Mouse (Mus musculus): ENCODE measurements at regions not wholly inside any gene's neighbourhood (a gene's known extent, or its start where the extent isn't known, plus 50 kb on each side); places are given as distances from the start of the nearest gene placed in this dataset.

GRCm38 (mm10) chr3:102355352-102355751, 114.4 kb upstream of the Ngf start:
- Histone ChIP-seq H3K4me2 (no peak overlapping the region), H3K9ac (no peak overlapping the region), H3K36me3 (no peaks in the 10 kb centered on the region), H3K27ac (no peak overlapping the region), H3K4me3 (no peak overlapping the region), H3K4me1 (no peaks in the 10 kb centered on the region), H3K9me3 (no peaks in the 10 kb centered on the region), H3K27me3 (no peaks in the 10 kb centered on the region)
- WGBS, result 80% methylated on average over 2 of the region's 2 CpGs
- no peak for ATAC-seq (ENCODE audit: borderline replicate concordance, extremely low read depth, low FRiP score, low TSS enrichment)

- H3K27me3 ChIP-seq, result no peaks in the 10 kb centered on the region
- H3K4me2 ChIP-seq, result no peak overlapping the region
- H3K36me3 ChIP-seq, result no peaks in the 10 kb centered on the region
- no peaks in the 10 kb centered on the region for H3K4me1 ChIP-seq
- H3K9me3 ChIP-seq, result no peaks in the 10 kb centered on the region
- WGBS, result 72% methylated on average over 2 of the region's 2 CpGs
- no peak overlapping the region for H3K4me3 ChIP-seq
- H3K9ac ChIP-seq, result no peak overlapping the region
- no peak overlapping the region for H3K27ac ChIP-seq
- ATAC-seq (ENCODE audit: borderline replicate concordance, extremely low read depth, low FRiP score, low TSS enrichment), result no peak
Observed at GRCm38 (mm10) chr3:102354771-102355170, 114.9 kb upstream of the Ngf start.

GRCm38 (mm10) chr3:102353277-102353900, 116.3 kb upstream of the Ngf start:
- no peak overlapping the region for H3K27ac ChIP-seq
- 82% methylated on average over 6 of the region's 6 CpGs for WGBS
- H3K9me3 ChIP-seq, result no peaks in the 10 kb centered on the region
- H3K4me1 ChIP-seq, result no peaks in the 10 kb centered on the region
- no peaks in the 10 kb centered on the region for H3K27me3 ChIP-seq
- H3K9ac ChIP-seq, result no peak overlapping the region
- no peaks in the 10 kb centered on the region for H3K36me3 ChIP-seq
- H3K4me2 ChIP-seq, result no peak overlapping the region
- ATAC-seq (ENCODE audit: borderline replicate concordance, extremely low read depth, low FRiP score, low TSS enrichment), result no peak
- no peak overlapping the region for H3K4me3 ChIP-seq

- ATAC-seq (ENCODE audit: borderline replicate concordance, extremely low read depth, low FRiP score, low TSS enrichment), result no peak
- no peak overlapping the region for H3K9ac ChIP-seq
- WGBS, result 77% methylated on average over 3 of the region's 3 CpGs
- H3K4me3 ChIP-seq, result no peak overlapping the region
- no peak overlapping the region for H3K27ac ChIP-seq
- no peaks in the 10 kb centered on the region for H3K9me3 ChIP-seq
- 0 out of 2 replicates have a peak, but pooled peaks cover 5% of the 10 kb centered on the region for H3K4me1 ChIP-seq
- H3K27me3 ChIP-seq, result no peaks in the 10 kb centered on the region
- H3K4me2 ChIP-seq, result no peak overlapping the region
- no peaks in the 10 kb centered on the region for H3K36me3 ChIP-seq
Observed at GRCm38 (mm10) chr3:102346077-102346476, 123.6 kb upstream of the Ngf start.

- H3K36me3 ChIP-seq, result no peaks in the 10 kb centered on the region
- 32% methylated on average over 5 of the region's 5 CpGs for WGBS
- ATAC-seq (ENCODE audit: borderline replicate concordance, extremely low read depth, low FRiP score, low TSS enrichment), result no peak
Observed at GRCm38 (mm10) chr3:102345291-102345690, 124.4 kb upstream of the Ngf start.

GRCm38 (mm10) chr3:102340731-102341130, 129.0 kb upstream of the Ngf start:
- Histone ChIP-seq H3K4me1 (0 out of 2 replicates have a peak, but pooled peaks cover 11% of the 10 kb centered on the region), H3K27ac (no peak overlapping the region), H3K36me3 (no peaks in the 10 kb centered on the region), H3K4me3 (no peak overlapping the region), H3K9ac (no peak overlapping the region), H3K4me2 (no peak overlapping the region), H3K9me3 (no peaks in the 10 kb centered on the region), H3K27me3 (no peaks in the 10 kb centered on the region)
- peak; percentile 40; the same call in 1 of the 2 replicates for ATAC-seq (ENCODE audit: borderline replicate concordance, extremely low read depth, low FRiP score, low TSS enrichment)
- WGBS, result 28% methylated on average over 5 of the region's 5 CpGs

More at GRCm38 (mm10) chr3:102345291-102345690, 124.4 kb upstream of the Ngf start:
- H3K9me3 ChIP-seq, result no peaks in the 10 kb centered on the region
- H3K27me3 ChIP-seq, result no peaks in the 10 kb centered on the region
- H3K4me2 ChIP-seq, result no peak overlapping the region
- no peak overlapping the region for H3K4me3 ChIP-seq
- no peak overlapping the region for H3K27ac ChIP-seq
- 0 out of 2 replicates have a peak, but pooled peaks cover 10% of the 10 kb centered on the region for H3K4me1 ChIP-seq
- no peak overlapping the region for H3K9ac ChIP-seq

GRCm38 (mm10) chr3:102337881-102338280, 131.8 kb upstream of the Ngf start:
- no peak overlapping the region for H3K4me2 ChIP-seq
- H3K36me3 ChIP-seq, result no peaks in the 10 kb centered on the region
- WGBS, result 40% methylated on average over 8 of the region's 8 CpGs
- H3K9ac ChIP-seq, result no peak overlapping the region
- ATAC-seq (ENCODE audit: borderline replicate concordance, extremely low read depth, low FRiP score, low TSS enrichment), result no peak; the same call in 1 of the 2 replicates
- no peaks in the 10 kb centered on the region for H3K9me3 ChIP-seq
- 0 out of 2 replicates have a peak, but pooled peaks cover 11% of the 10 kb centered on the region for H3K4me1 ChIP-seq
- H3K27me3 ChIP-seq, result no peaks in the 10 kb centered on the region
- no peak overlapping the region for H3K27ac ChIP-seq
- no peak overlapping the region for H3K4me3 ChIP-seq

- Histone ChIP-seq H3K4me3 (no peak overlapping the region), H3K9me3 (no peaks in the 10 kb centered on the region), H3K9ac (no peak overlapping the region), H3K27ac (no peak overlapping the region), H3K36me3 (no peaks in the 10 kb centered on the region), H3K27me3 (no peaks in the 10 kb centered on the region), H3K4me2 (no peak overlapping the region), H3K4me1 (0 out of 2 replicates have a peak, but pooled peaks cover 7% of the 10 kb centered on the region)
- 83% methylated on average over 2 of the region's 2 CpGs for WGBS
- ATAC-seq (ENCODE audit: borderline replicate concordance, extremely low read depth, low FRiP score, low TSS enrichment), result no peak
Observed at GRCm38 (mm10) chr3:102336184-102336583, 131.7 kb upstream of the Vangl1 start.

GRCm38 (mm10) chr3:102335146-102335545, 130.7 kb upstream of the Vangl1 start:
- ATAC-seq (ENCODE audit: borderline replicate concordance, extremely low read depth, low FRiP score, low TSS enrichment), result peak; percentile 15; the same call in 1 of the 2 replicates
- Histone ChIP-seq H3K4me2 (no peak overlapping the region), H3K4me3 (no peak overlapping the region), H3K27me3 (no peaks in the 10 kb centered on the region), H3K9ac (no peak overlapping the region), H3K27ac (no peak overlapping the region), H3K36me3 (no peaks in the 10 kb centered on the region), H3K9me3 (no peaks in the 10 kb centered on the region), H3K4me1 (no peaks in the 10 kb centered on the region)
- WGBS, result 75% methylated on average over 3 of the region's 3 CpGs

- no peaks in the 10 kb centered on the region for H3K9me3 ChIP-seq
- H3K4me3 ChIP-seq, result no peak overlapping the region
- H3K9ac ChIP-seq, result no peak overlapping the region
- no peaks in the 10 kb centered on the region for H3K4me1 ChIP-seq
- no peak overlapping the region for H3K27ac ChIP-seq
- H3K36me3 ChIP-seq, result no peaks in the 10 kb centered on the region
- H3K27me3 ChIP-seq, result no peaks in the 10 kb centered on the region
- no peak for ATAC-seq (ENCODE audit: borderline replicate concordance, extremely low read depth, low FRiP score, low TSS enrichment)
- WGBS, result 64% methylated on average over 3 of the region's 3 CpGs
- H3K4me2 ChIP-seq, result no peak overlapping the region
Observed at GRCm38 (mm10) chr3:102332221-102332620, 127.7 kb upstream of the Vangl1 start.

- Histone ChIP-seq H3K27ac (no peak overlapping the region), H3K9ac (no peak overlapping the region), H3K9me3 (no peaks in the 10 kb centered on the region), H3K4me1 (no peaks in the 10 kb centered on the region), H3K27me3 (peaks cover 15% of the 10 kb centered on the region; the same call in 1 of the 2 replicates), H3K4me2 (no peak overlapping the region), H3K36me3 (no peaks in the 10 kb centered on the region), H3K4me3 (no peak overlapping the region)
- 85% methylated on average over 3 of the region's 3 CpGs for WGBS
- ATAC-seq (ENCODE audit: borderline replicate concordance, extremely low read depth, low FRiP score, low TSS enrichment), result no peak
Observed at GRCm38 (mm10) chr3:102319331-102319730, 114.8 kb upstream of the Vangl1 start.

GRCm38 (mm10) chr3:102316151-102316550, 111.7 kb upstream of the Vangl1 start:
- no peak overlapping the region for H3K9ac ChIP-seq
- H3K4me3 ChIP-seq, result no peak overlapping the region
- no peak overlapping the region for H3K27ac ChIP-seq
- ATAC-seq (ENCODE audit: borderline replicate concordance, extremely low read depth, low FRiP score, low TSS enrichment), result no peak
- peaks cover 7% of the 10 kb centered on the region for H3K4me1 ChIP-seq
- no peak overlapping the region for H3K4me2 ChIP-seq
- no peaks in the 10 kb centered on the region for H3K36me3 ChIP-seq
- WGBS, result 86% methylated on average over 3 of the region's 3 CpGs
- H3K9me3 ChIP-seq, result no peaks in the 10 kb centered on the region
- peaks cover 31% of the 10 kb centered on the region for H3K27me3 ChIP-seq

All from lung, embryonic 15.5 days (tissue).